Mouse (Mus musculus) thymus, adult 2 months (tissue): ENCODE data around the gene Abce1.

Experiments
- CTCF ChIP-seq: fragments of 200-500 bp; IDR thresholded peaks from 2 replicates; pipeline ENCODE4 v1.5.1; 2012; ENCODE audit warnings: mild to moderate bottlenecking, control low read depth, low read length, moderate library complexity, borderline replicate concordance; ENCODE audit not compliant: control insufficient read depth, poor library complexity, insufficient read depth; ENCODE audit errors: extremely low read depth
- POLR2A ChIP-seq: fragments of 200-500 bp; IDR thresholded peaks from 2 replicates; pipeline ENCODE4 v1.6.1; 2012; ENCODE audit warnings: mild to moderate bottlenecking, low read length, control low read depth, moderate library complexity; ENCODE audit not compliant: control insufficient read depth, poor library complexity, insufficient read depth; ENCODE audit errors: extremely low read depth

DNA sequence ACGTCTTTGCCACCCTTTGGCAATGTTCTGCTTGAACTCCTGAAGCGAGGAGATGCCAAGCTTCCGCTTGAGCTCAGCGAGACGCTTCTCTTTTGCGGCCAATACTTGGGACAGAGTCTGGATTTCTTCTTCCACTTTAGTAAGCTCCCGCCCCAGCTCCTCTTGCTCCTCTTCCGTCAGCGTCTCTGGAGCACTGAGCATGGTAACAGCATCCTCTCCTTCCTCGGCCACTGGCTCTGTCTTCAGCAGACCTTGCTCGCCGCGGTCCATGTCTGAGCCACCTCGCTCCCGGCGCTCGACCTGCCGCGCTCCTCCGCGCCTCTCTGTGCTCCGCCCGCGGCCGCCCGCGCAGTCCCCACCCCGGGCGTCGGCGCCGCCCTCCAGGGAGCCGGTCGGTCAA is 31.0 kb downstream of the Abce1 start:
- TF ChIP-seq CTCF (no peak), POLR2A (no peak)
